Mouse (Mus musculus): ENCODE data around the gene Gucy2e.

The Gucy2e gene

GRCm38 (mm10) chr11:69244911-69245310, 8.1 kb upstream of the Gucy2e start:
- CTCF ChIA-PET = interaction anchor here (0.6 kb wide), 1 partner anchor 1435 kb away, joined by 4 read pairs; no protein-coding TSS in a partner anchor

- CTCF ChIA-PET = interaction anchor here (0.6 kb wide), 1 partner anchor 272 kb away, joined by 3 read pairs; no protein-coding TSS in a partner anchor
Measured at GRCm38 (mm10) chr11:69236061-69236925, 543 bp downstream of the Gucy2e start.

GRCm38 (mm10) chr11:69235285-69236060, 1.4 kb downstream of the Gucy2e start:
- CTCF ChIA-PET = interaction anchor here (0.6 kb wide), 1 partner anchor 273 kb away, joined by 3 read pairs; no protein-coding TSS in a partner anchor

- CTCF ChIA-PET = no interaction called here
Measured at GRCm38 (mm10) chr11:69233141-69233540, 3.7 kb downstream of the Gucy2e start.

- CTCF ChIA-PET = no interaction called here
Measured at GRCm38 (mm10) chr11:69230420-69230819, 6.4 kb downstream of the Gucy2e start.

- CTCF ChIA-PET = no interaction called here
Measured at GRCm38 (mm10) chr11:69225715-69226114, 11.1 kb downstream of the Gucy2e start.

- CTCF ChIA-PET = no interaction called here
Measured at GRCm38 (mm10) chr11:69223101-69223500, 13.7 kb downstream of the Gucy2e start.

GRCm38 (mm10) chr11:69221070-69221469, 15.8 kb downstream of the Gucy2e start:
- CTCF ChIA-PET = no interaction called here

GRCm38 (mm10) chr11:69218661-69219060, 18.2 kb downstream of the Gucy2e start:
- CTCF ChIA-PET = no interaction called here

GRCm38 (mm10) chr11:69217411-69217810, 19.4 kb downstream of the Gucy2e start:
- CTCF ChIA-PET = no interaction called here

GRCm38 (mm10) chr11:69211431-69211830, 25.4 kb downstream of the Gucy2e start:
- CTCF ChIA-PET = no interaction called here

- CTCF ChIA-PET = no interaction called here
Measured at GRCm38 (mm10) chr11:69202469-69203230, 34.2 kb downstream of the Gucy2e start.

- CTCF ChIA-PET = no interaction called here
Measured at GRCm38 (mm10) chr11:69200231-69200630, 36.6 kb downstream of the Gucy2e start.

- CTCF ChIA-PET = no interaction called here
Measured at GRCm38 (mm10) chr11:69199251-69199650, 37.6 kb downstream of the Gucy2e start.

- CTCF ChIA-PET = no interaction called here
Measured at GRCm38 (mm10) chr11:69197743-69198142, 39.1 kb downstream of the Gucy2e start, which contains the start of gene Alox8. TSS of gene Alox8 (minus strand) at chr11:69197843.

GRCm38 (mm10) chr11:69197194-69197593, 39.6 kb downstream of the Gucy2e start:
- CTCF ChIA-PET = no interaction called here

- CTCF ChIA-PET = interaction anchor here (0.5 kb wide), 2 partner anchors 11 to 52 kb away, joined by 3 read pairs; no protein-coding TSS in a partner anchor
Measured at GRCm38 (mm10) chr11:69196766-69197165, 40.1 kb downstream of the Gucy2e start.

- CTCF ChIA-PET = no interaction called here
Measured at GRCm38 (mm10) chr11:69192840-69193239, 44.0 kb downstream of the Gucy2e start.

- CTCF ChIA-PET = no interaction called here
Measured at GRCm38 (mm10) chr11:69185936-69186335, 50.9 kb downstream of the Gucy2e start.

- CTCF ChIA-PET = no interaction called here
Measured at GRCm38 (mm10) chr11:69185031-69185430, 51.8 kb downstream of the Gucy2e start.

- CTCF ChIA-PET = no interaction called here
Measured at GRCm38 (mm10) chr11:69180120-69180519, 56.7 kb downstream of the Gucy2e start.

GRCm38 (mm10) chr11:69179512-69179911, 57.3 kb downstream of the Gucy2e start:
- CTCF ChIA-PET = no interaction called here
